Mouse (Mus musculus) midbrain, embryonic 10.5 days (tissue): ENCODE results near the gene Ttll3. TPM values are rescaled to one million over a fixed set of nuclear protein-coding genes. Genes with fewer than 3 reads are reported as not detected.

Source experiments
- DNase-seq: peaks from one replicate; pipeline ENCODE4 v3.0.0-alpha.2; 2017; ENCODE audit warnings: low spot score
- H3K27ac ChIP-seq: fragments of 300-500 bp; sonication (generic); replicated peaks from 2 replicates; pipeline ENCODE4 v1.5.1; 2016; ENCODE audit warnings: mild to moderate bottlenecking
- H3K27me3 ChIP-seq: fragments of 300-500 bp; sonication (generic); 2 replicates; pipeline ENCODE4 v1.6.1; 2016; ENCODE audit warnings: low read depth, mild to moderate bottlenecking; ENCODE audit not compliant: poor library complexity, severe bottlenecking
- H3K36me3 ChIP-seq: fragments of 300-500 bp; sonication (generic); 2 replicates; pipeline ENCODE4 v1.6.1; 2016; ENCODE audit warnings: mild to moderate bottlenecking, moderate library complexity
- H3K4me1 ChIP-seq: fragments of 300-500 bp; sonication (generic); 2 replicates; pipeline ENCODE4 v1.6.1; 2016
- H3K4me3 ChIP-seq: fragments of 300-500 bp; sonication (generic); 2 replicates; pipeline ENCODE4 v1.5.1; 2016; ENCODE audit warnings: mild to moderate bottlenecking, moderate library complexity
- H3K9me3 ChIP-seq: fragments of 300-500 bp; sonication (generic); replicated peaks from 2 replicates; pipeline ENCODE4 v1.6.1; 2016; ENCODE audit warnings: mild to moderate bottlenecking
- WGBS: fragments of 180-500 bp; shearing (Covaris S2); methylation state at CpG from one replicate; pipeline ENCODE4 v1.1.7; 2016; 5-methylcytosine and 5-hydroxymethylcytosine counted together
- microRNA-seq: library from miRNA; unstranded; fragments of <30 nt; microRNA quantifications from one replicate; pipeline ENCODE4, GENCODE M21; 2017
- polyA plus RNA-seq: library from polyadenylated mRNA; unstranded; fragments of >200 nt; fragmentation: Nextera tagmentation; extraction: Ambion mirVana; gene quantifications from 2 replicates; pipeline ENCODE4 v1.2.1, GENCODE M21; 2016

Ttll3 gene
- polyA plus RNA-seq, 1 experiment from 2014 or later: 5.9 TPM

- DNase-seq: no peak
- no peaks in the 10 kb centered on the region for H3K9me3 ChIP-seq
- H3K4me3 ChIP-seq: no peak overlapping the region
- no peaks in the 10 kb centered on the region for H3K4me1 ChIP-seq
- H3K27ac ChIP-seq: no peak overlapping the region
- WGBS: 96% methylated on average over 2 of the region's 2 CpGs
- H3K36me3 ChIP-seq: peaks cover 29% of the 10 kb centered on the region
- H3K27me3 ChIP-seq: no peaks in the 10 kb centered on the region
Measured at GRCm38 (mm10) chr6:113451839-113452238, 62.8 kb downstream of the Ttll3 start.

DNA sequence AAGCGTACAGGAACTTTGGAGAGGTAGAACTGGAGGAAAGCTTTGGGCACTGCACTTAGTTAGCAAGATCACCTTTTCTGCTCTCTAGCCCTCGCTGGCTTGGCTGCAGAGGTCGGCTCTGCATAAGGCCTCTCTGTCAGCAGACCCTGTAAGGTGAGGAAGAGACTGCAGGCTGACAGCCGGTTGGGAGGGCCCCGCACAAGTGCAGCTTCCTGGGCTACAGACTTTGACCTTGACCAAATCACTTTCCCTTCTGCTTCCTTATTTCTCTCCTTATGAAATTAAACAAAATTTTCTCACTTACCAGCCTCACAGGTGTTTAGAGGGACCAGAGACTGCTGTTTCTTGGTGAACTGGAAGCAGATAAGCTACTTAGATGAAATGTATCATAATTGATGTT is 65.9 kb downstream of the Ttll3 start:
- 74% methylated on average over 5 of the region's 5 CpGs for WGBS
- Histone ChIP-seq H3K4me1 (no peaks in the 10 kb centered on the region), H3K36me3 (no peaks in the 10 kb centered on the region), H3K4me3 (no peak overlapping the region), H3K27me3 (no peaks in the 10 kb centered on the region), H3K9me3 (no peaks in the 10 kb centered on the region), H3K27ac (no peak overlapping the region)
- no peak for DNase-seq

DNA sequence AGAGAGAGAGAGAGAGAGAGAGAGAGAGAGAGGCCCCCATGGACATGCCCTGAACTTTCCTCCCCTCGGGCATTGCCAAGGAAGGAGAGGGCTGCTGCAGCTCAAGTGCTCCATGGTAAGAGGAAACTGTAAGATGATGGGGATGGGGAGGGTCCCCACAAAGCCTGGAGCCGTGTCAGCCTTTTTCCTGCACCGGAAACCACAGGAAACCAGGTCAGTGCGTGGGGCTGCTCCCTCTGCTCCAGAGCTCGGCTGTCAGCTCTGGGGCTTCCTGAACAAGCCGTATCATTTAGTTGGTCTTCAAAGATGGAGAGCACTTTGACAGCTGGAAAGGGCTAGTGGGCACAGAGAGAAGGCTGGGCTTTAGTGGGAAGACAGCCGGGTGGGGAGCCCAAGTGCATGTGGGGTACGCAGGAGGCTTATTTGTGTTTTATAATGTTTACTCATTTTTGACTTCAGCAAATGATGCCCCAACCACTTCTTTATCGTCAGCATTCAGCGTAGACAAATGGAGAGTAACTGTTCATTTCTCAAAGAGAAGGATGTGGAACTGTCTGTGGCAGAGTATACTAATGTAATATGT is 69.0 kb downstream of the Ttll3 start, which contains the start of gene Il17re:
Gene Il17re, plus strand, starts transcription at position 533 of the 583 bp plus-strand sequence.
- Histone ChIP-seq H3K4me3 (no peak within 1 kb of the TSS), H3K36me3 (no peaks in the 10 kb centered on the region), H3K9me3 (no peaks in the 10 kb centered on the region), H3K4me1 (no peaks in the 10 kb centered on the region), H3K27ac (0 out of 2 replicates have a peak within 1 kb of the TSS, but pooled peaks have one; percentile 3), H3K27me3 (no peaks in the 10 kb centered on the region)
- WGBS: 81% methylated on average over 10 of the region's 10 CpGs
- no peak for DNase-seq

GRCm38 (mm10) chr6:113458635-113459034 is 69.6 kb downstream of the Ttll3 start:
- no peaks in the 10 kb centered on the region for H3K4me1 ChIP-seq
- no peaks in the 10 kb centered on the region for H3K36me3 ChIP-seq
- 0 out of 2 replicates have a peak overlapping the region, but pooled peaks have one; percentile 3 for H3K27ac ChIP-seq
- no peak overlapping the region for H3K4me3 ChIP-seq
- H3K27me3 ChIP-seq: no peaks in the 10 kb centered on the region
- WGBS: 74% methylated on average over 10 of the region's 10 CpGs
- DNase-seq: no peak
- H3K9me3 ChIP-seq: no peaks in the 10 kb centered on the region

DNA sequence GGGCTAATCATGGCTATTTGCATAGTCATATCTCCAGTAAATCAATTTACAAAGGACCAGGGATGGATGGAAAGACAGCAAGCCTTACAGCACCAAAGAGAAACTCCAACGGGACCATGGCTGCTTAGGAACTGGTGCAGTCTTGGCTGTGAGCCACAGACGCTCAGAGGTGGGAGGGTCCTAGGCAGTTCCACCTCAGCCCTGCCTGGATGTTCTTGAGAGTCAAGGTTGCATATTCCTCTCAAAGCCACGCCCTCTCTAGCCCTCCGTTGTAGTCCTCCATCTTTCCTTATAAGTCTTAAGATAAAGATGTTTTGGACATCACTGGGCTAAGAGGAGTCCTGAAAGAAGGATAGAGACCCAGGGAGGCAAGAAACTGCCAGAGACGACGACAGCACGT is 75.0 kb downstream of the Ttll3 start:
- DNase-seq: no peak
- WGBS: 66% methylated on average over 7 of the region's 7 CpGs
- peaks cover 9% of the 10 kb centered on the region for H3K4me1 ChIP-seq
- H3K4me3 ChIP-seq: no peak overlapping the region
- H3K9me3 ChIP-seq: no peaks in the 10 kb centered on the region
- no peak overlapping the region for H3K27ac ChIP-seq
- no peaks in the 10 kb centered on the region for H3K36me3 ChIP-seq
- H3K27me3 ChIP-seq: peaks cover 11% of the 10 kb centered on the region; the same call in 1 of the 2 replicates

Small RNA genes lying within 50 kb of the gene (microRNA-seq; reads per million reads assigned to microRNA genes)
- not detected for gene Gm24387

Other genes starting within 250 kb of the Ttll3 start
- gene Lhfpl4, start 193.9 kb upstream of the Ttll3 start, polyA plus RNA-seq: 13.8 and 21.6 TPM in 2 replicates
- gene Mtmr14, start 151.4 kb upstream of the Ttll3 start, polyA plus RNA-seq: 49.2 and 51.0 TPM in 2 replicates
- gene Cpne9, start 107.0 kb upstream of the Ttll3 start, polyA plus RNA-seq: 0.27 and 0.38 TPM in 2 replicates
- 22.4 and 26.2 TPM in 2 replicates for gene Brpf1, start 82.1 kb upstream of the Ttll3 start, polyA plus RNA-seq
- 16.1 and 18.8 TPM in 2 replicates for gene Ogg1, start 62.3 kb upstream of the Ttll3 start, polyA plus RNA-seq
- 47.2 and 54.3 TPM in 2 replicates for gene Camk1, start 45.3 kb upstream of the Ttll3 start, polyA plus RNA-seq
- 59.2 and 62.9 TPM in 2 replicates for gene Tada3, start 11.4 kb upstream of the Ttll3 start, polyA plus RNA-seq
- gene Arpc4, start 11.1 kb upstream of the Ttll3 start, polyA plus RNA-seq: 379 and 381 TPM in 2 replicates
- gene Rpusd3, start 30.1 kb downstream of the Ttll3 start, polyA plus RNA-seq: 36.3 and 43.4 TPM in 2 replicates
- not detected in 2 replicates for gene Cidec, start 46.5 kb downstream of the Ttll3 start, polyA plus RNA-seq
- gene Jagn1, start 53.3 kb downstream of the Ttll3 start, polyA plus RNA-seq: 90.0 and 93.5 TPM in 2 replicates
- gene Il17re, start 69.2 kb downstream of the Ttll3 start, polyA plus RNA-seq: 1.1 and 1.4 TPM in 2 replicates
- 4.4 and 5.3 TPM in 2 replicates for gene Il17rc, start 82.2 kb downstream of the Ttll3 start, polyA plus RNA-seq
- gene Creld1, start 94.0 kb downstream of the Ttll3 start, polyA plus RNA-seq: 43.0 and 45.4 TPM in 2 replicates
- gene Prrt3, start 112.7 kb downstream of the Ttll3 start, polyA plus RNA-seq: 2.0 and 2.3 TPM in 2 replicates
- gene Emc3, start 142.4 kb downstream of the Ttll3 start, polyA plus RNA-seq: 82.0 and 83.4 TPM in 2 replicates
- gene Fancd2, start 142.4 kb downstream of the Ttll3 start, polyA plus RNA-seq: 18.1 and 18.2 TPM in 2 replicates
- 0.17 and 0.52 TPM in 2 replicates for gene Fancd2os, start 211.5 kb downstream of the Ttll3 start, polyA plus RNA-seq
- 210 and 217 TPM in 2 replicates for gene Brk1, start 215.5 kb downstream of the Ttll3 start, polyA plus RNA-seq
- 44.4 and 45.5 TPM in 2 replicates for gene Vhl, start 234.7 kb downstream of the Ttll3 start, polyA plus RNA-seq
- gene Irak2, start 249.2 kb downstream of the Ttll3 start, polyA plus RNA-seq: 2.6 and 3.0 TPM in 2 replicates